Mouse (Mus musculus) forebrain, embryonic 15.5 days (tissue): ENCODE data around the gene Patj. TPM values are rescaled to one million over a fixed set of nuclear protein-coding genes. Genes with fewer than 3 reads are reported as not detected.
A peak's percentile ranks its signal among the peaks of the same experiment; 100 is the strongest.

Source experiments
- ATAC-seq: fragments of 200-750 bp; cut with Nextera tagmentation; replicated peaks from 2 replicates; pipeline ENCODE4 v1.8.0; 2017; ENCODE audit warnings: mild to moderate bottlenecking, moderate TSS enrichment, moderate library complexity
- H3K27ac ChIP-seq: fragments of 300-500 bp; sonication (generic); replicated peaks from 2 replicates; pipeline ENCODE4 v1.5.1; 2015; ENCODE audit warnings: mild to moderate bottlenecking, inconsistent platforms
- H3K27me3 ChIP-seq: fragments of 300-500 bp; sonication (generic); 2 replicates; pipeline ENCODE4 v1.6.1; 2015; ENCODE audit warnings: inconsistent platforms
- H3K36me3 ChIP-seq: fragments of 300-500 bp; sonication (generic); 2 replicates; pipeline ENCODE4 v1.6.1; 2015; ENCODE audit warnings: mild to moderate bottlenecking, inconsistent platforms
- H3K4me1 ChIP-seq: fragments of 300-500 bp; sonication (generic); 2 replicates; pipeline ENCODE4 v1.6.1; 2015; ENCODE audit warnings: inconsistent platforms
- H3K4me2 ChIP-seq: fragments of 300-500 bp; sonication (generic); replicated peaks from 2 replicates; pipeline ENCODE4 v1.6.1; 2015; ENCODE audit warnings: mild to moderate bottlenecking, inconsistent platforms
- H3K4me3 ChIP-seq: fragments of 300-500 bp; sonication (generic); 2 replicates; pipeline ENCODE4 v1.5.1; 2015; ENCODE audit warnings: mild to moderate bottlenecking, inconsistent platforms
- H3K9ac ChIP-seq: fragments of 300-500 bp; sonication (generic); replicated peaks from 2 replicates; pipeline ENCODE4 v1.6.1; 2015; ENCODE audit warnings: mild to moderate bottlenecking, inconsistent platforms
- H3K9me3 ChIP-seq: fragments of 300-500 bp; sonication (generic); 2 replicates; pipeline ENCODE4 v1.6.1; 2016; ENCODE audit warnings: inconsistent platforms
- WGBS: fragments of 180-500 bp; shearing (Covaris S2); methylation state at CpG from one replicate; pipeline ENCODE4 v1.1.7; 2015; ENCODE audit warnings: mixed read lengths; 5-methylcytosine and 5-hydroxymethylcytosine counted together
- microRNA-seq: library from miRNA; unstranded; fragments of <30 nt; microRNA quantifications from one replicate; pipeline ENCODE4, GENCODE M21; 2016
- polyA plus RNA-seq: library from polyadenylated mRNA; unstranded; fragments of >200 nt; fragmentation: Nextera tagmentation; extraction: Ambion mirVana; gene quantifications from 2 replicates; pipeline ENCODE4 v1.2.1, GENCODE M21; 2015

Patj gene
- polyA plus RNA-seq, 1 experiment from 2014 or later: 7.1 TPM

DNA sequence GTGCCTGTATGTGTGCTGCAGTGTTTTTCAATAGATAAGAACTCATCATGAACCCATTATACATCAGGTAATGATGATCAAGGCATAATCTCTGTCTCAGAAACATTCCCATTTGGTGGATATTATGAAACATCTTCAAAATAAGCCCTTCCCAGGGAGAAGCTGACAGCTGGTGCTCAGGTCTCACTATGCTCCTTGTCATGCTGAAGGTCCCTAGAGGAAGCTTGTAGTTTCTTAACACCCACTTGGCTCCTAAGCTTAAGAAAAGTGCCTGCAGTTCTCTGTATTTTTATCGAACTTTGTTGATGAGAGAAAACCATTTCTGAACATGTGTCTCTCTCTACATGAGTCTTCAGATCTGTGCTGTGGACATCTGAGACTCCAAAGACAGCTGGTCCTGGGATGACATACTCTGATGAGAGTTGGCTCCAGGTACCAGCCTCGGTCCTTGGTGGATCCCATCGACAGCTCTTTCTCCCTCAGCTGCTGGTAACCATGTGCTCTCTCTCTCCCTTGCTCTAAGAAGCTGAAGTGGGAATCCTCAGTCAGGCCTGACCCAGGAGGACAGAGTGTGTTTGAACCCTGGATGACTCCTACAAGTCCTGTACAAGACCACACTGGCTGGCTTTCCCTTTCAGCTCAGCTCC is 363.4 kb downstream of the Patj start:
- no peaks in the 10 kb centered on the region for H3K36me3 ChIP-seq
- 0 out of 2 replicates have a peak overlapping the region, but pooled peaks have one; percentile 21 for H3K27ac ChIP-seq
- no peaks in the 10 kb centered on the region for H3K9me3 ChIP-seq
- 0 out of 2 replicates have a peak, but pooled peaks have one; percentile 9 for ATAC-seq
- no peak overlapping the region for H3K4me3 ChIP-seq
- H3K4me1 ChIP-seq: peaks cover 17% of the 10 kb centered on the region
- no peak overlapping the region for H3K9ac ChIP-seq
- no peak overlapping the region for H3K4me2 ChIP-seq
- no peaks in the 10 kb centered on the region for H3K27me3 ChIP-seq
- 57% methylated on average over 3 of the region's 3 CpGs for WGBS

DNA sequence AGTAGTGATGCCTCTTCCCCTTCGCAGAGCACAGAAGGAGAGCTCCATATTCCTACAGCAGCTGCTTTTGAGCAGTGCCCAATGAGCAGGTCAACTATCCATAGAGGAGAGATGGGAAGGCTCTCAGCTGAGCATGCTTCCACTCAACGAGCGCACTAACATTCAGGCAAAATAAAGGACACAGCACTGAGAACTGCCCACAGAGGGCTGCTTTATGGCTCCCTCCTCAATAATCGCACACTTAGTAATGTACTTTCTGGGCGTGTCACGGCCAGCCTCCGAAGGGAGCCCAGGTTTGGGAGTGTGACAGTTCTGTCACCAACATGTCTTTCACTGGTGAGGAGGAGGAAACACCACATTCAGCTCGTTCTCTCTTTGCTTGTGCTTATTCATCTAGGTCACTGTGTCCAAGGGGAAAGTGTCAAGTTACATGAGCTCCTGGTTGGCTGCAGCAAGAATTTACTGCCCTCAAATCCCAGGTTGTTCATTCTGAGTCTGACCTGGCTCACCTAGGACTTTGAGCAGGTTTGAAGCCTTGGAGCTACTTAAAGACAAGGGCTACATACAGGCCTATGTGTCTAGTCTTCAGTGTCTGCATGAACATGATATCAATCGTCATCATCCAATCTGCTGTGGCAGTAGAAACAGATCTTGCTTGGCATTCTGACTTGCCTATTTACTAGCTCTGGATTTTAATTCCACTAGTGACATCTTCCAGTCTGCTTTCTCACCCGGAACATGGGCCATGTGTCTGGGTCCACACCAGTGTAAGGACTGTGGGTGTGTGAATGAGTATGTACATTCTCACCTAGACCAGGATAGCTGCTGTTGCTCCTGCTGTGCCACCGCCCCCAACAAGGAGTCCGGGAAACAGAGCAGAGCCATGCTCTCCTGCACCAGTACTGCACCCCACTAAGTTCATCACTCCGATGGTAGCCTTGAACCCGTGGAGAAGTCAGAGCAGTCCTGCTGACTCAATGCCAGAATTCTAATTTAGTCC is 371.8 kb downstream of the Patj start:
- H3K4me2 ChIP-seq: no peak overlapping the region
- no peak for ATAC-seq

More for the DNA sequence above, 371.8 kb downstream of the Patj start:
- H3K36me3 ChIP-seq: no peaks in the 10 kb centered on the region
- no peaks in the 10 kb centered on the region for H3K27me3 ChIP-seq
- no peak overlapping the region for H3K9ac ChIP-seq
- H3K4me1 ChIP-seq: no peaks in the 10 kb centered on the region
- no peak overlapping the region for H3K27ac ChIP-seq
- no peaks in the 10 kb centered on the region for H3K9me3 ChIP-seq
- H3K4me3 ChIP-seq: no peak overlapping the region
- WGBS: 80% methylated on average over 14 of the region's 14 CpGs

Small RNA genes lying within 50 kb of the gene (microRNA-seq; reads per million reads assigned to microRNA genes)
- gene Gm22625: not detected
- gene Gm26154: not detected

Other genes starting within 250 kb of the Patj start
- gene Tm2d1, start 12.5 kb upstream of the Patj start, polyA plus RNA-seq: 105 and 114 TPM in 2 replicates